Mouse (Mus musculus) liver, adult 2 months (tissue): ENCODE measurements around the gene Dnajc17.

Source experiments
- CTCF ChIP-seq: fragments of 200-500 bp; IDR thresholded peaks from 2 replicates; pipeline ENCODE4 v1.5.1; 2011; ENCODE audit warnings: low read depth, low read length, control low read depth
- POLR2A ChIP-seq: fragments of 200-500 bp; IDR thresholded peaks from 2 replicates; pipeline ENCODE4 v1.6.1; 2011; ENCODE audit warnings: low read length, control low read depth; ENCODE audit not compliant: insufficient read depth; ENCODE audit errors: extremely low read depth

DNA sequence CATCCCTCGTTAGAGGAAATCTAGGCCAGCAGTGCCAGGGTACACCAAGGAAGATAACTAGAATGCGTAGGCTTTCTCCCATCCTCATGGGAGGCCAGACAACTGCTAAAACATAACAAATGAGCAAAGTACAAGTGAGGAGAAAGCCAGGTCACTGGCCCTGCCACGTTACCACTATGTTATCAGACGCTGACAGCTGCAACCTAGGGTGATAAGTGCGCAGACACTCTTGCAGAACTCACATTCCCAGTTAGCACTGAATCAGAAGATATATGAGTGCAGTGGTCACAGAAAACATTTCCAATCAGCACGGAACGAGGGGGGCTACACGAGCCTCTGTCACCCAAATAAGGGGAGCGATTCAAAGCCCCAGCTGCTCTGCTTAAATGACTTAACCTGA, 53.2 kb downstream of the Dnajc17 start:
- TF ChIP-seq POLR2A (no peak), CTCF (no peak)
